Mouse (Mus musculus) thymus, adult 2 months (tissue): Measurements from ENCODE around the gene Zfp57. TPM values are rescaled to one million over a fixed set of nuclear protein-coding genes. Genes with fewer than 3 reads are reported as not detected.
A peak's percentile ranks its signal among the peaks of the same experiment; 100 is the strongest.

Experiments used
- DNase-seq: peaks from one replicate; pipeline ENCODE4 v3.0.0; 2021
- H3K27ac ChIP-seq: fragments of 200-500 bp; 2 replicates; pipeline ENCODE4 v1.5.1; 2012; ENCODE audit warnings: low read length, control low read depth; ENCODE audit not compliant: control insufficient read depth, insufficient read depth
- H3K27me3 ChIP-seq: fragments of 200-500 bp; 2 replicates; pipeline ENCODE4 v1.6.1; 2012; ENCODE audit warnings: mild to moderate bottlenecking, low read length, moderate library complexity, mixed read lengths; ENCODE audit not compliant: control insufficient read depth, insufficient read depth
- H3K36me3 ChIP-seq: fragments of 200-500 bp; 2 replicates; pipeline ENCODE4 v1.6.1; 2012; ENCODE audit warnings: mild to moderate bottlenecking, low read length, moderate library complexity; ENCODE audit not compliant: control insufficient read depth, insufficient read depth
- H3K4me1 ChIP-seq: fragments of 200-500 bp; replicated peaks from 2 replicates; pipeline ENCODE4 v1.6.1; 2012; ENCODE audit warnings: low read length; ENCODE audit not compliant: control insufficient read depth, insufficient read depth
- H3K4me3 ChIP-seq: fragments of 200-500 bp; 2 replicates; pipeline ENCODE4 v1.5.1; 2012; ENCODE audit warnings: mild to moderate bottlenecking, low read length, control low read depth, moderate library complexity; ENCODE audit not compliant: control insufficient read depth, insufficient read depth
- CTCF ChIP-seq: fragments of 200-500 bp; IDR thresholded peaks from 2 replicates; pipeline ENCODE4 v1.5.1; 2012; ENCODE audit warnings: mild to moderate bottlenecking, control low read depth, low read length, moderate library complexity, borderline replicate concordance; ENCODE audit not compliant: control insufficient read depth, poor library complexity, insufficient read depth; ENCODE audit errors: extremely low read depth
- POLR2A ChIP-seq: fragments of 200-500 bp; IDR thresholded peaks from 2 replicates; pipeline ENCODE4 v1.6.1; 2012; ENCODE audit warnings: mild to moderate bottlenecking, low read length, control low read depth, moderate library complexity; ENCODE audit not compliant: control insufficient read depth, poor library complexity, insufficient read depth; ENCODE audit errors: extremely low read depth
- WGBS: fragments of 180-500 bp; shearing (Covaris S2); methylation state at CpG from one replicate; pipeline ENCODE4 v1.1.7; 2018; 5-methylcytosine and 5-hydroxymethylcytosine counted together
- polyA plus RNA-seq: library from polyadenylated mRNA; depleted of rRNA; stranded (reverse); fragments of >200 nt; gene quantifications from 2 replicates; pipeline ENCODE4 v1.2.3, GENCODE M21; 2012; rRNA removed

The Zfp57 gene
- polyA plus RNA-seq: 0.94 and 1.1 TPM in 2 replicates

DNA sequence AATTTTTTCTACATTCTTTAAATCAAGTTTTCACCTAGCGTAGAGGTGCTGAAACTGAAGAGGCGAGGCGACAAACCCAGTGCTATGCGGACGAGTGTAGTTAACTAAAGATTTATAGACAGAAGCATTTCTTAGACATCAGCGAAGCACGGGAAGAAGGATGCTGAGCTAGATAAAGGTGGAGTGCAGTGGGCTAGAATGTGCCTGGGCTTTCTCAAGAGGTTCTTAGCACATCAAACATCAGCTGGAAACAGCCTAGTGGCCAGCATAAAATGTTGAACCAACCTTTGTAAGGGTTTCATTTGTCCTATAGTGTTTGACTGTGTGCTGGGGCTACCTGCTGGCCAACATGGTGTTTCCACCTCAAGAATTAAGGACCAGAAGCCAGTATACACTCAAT is at the start of gene Zfp57:
TSS of gene Zfp57 (plus strand) at position 301 of the 400 bp plus-strand sequence.
- WGBS: 97% methylated on average over 7 of the region's 7 CpGs
- Histone ChIP-seq H3K27ac (no peak within 1 kb of the TSS), H3K4me3 (no peak within 1 kb of the TSS), H3K27me3 (peaks cover 7% of the 10 kb centered on the region; the same call in 1 of the 2 replicates), H3K36me3 (no peaks in the 10 kb centered on the region), H3K4me1 (peaks cover 5% of the 10 kb centered on the region)
- TF ChIP-seq POLR2A (no peak), CTCF (no peak)
- no peak for DNase-seq

DNA sequence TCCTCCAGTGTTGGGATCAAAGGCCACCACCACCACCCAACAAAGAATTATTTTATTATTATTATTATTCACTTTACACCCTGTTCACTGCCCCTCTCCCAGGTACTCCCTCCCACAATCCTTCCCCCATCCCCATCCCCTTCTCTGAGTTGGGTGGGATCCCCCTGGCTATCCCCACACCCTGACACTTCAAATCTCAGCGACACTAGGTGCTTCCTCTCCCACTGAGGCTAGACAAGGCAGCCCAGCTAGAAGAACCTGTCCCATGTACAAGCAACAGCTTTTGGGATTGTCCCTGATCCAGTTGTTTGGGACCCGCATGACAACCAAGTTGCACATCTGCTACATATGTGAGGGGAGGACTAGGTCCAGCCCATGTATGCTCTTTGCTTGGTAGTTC is 48.3 kb upstream of the Zfp57 start:
- Histone ChIP-seq H3K36me3 (peaks cover 12% of the 10 kb centered on the region), H3K27me3 (no peaks in the 10 kb centered on the region), H3K27ac (no peak overlapping the region), H3K4me3 (no peak overlapping the region), H3K4me1 (peaks cover 5% of the 10 kb centered on the region)
- 93% methylated on average over 2 of the region's 2 CpGs for WGBS
- DNase-seq: no peak
- TF ChIP-seq CTCF (no peak), POLR2A (no peak)

DNA sequence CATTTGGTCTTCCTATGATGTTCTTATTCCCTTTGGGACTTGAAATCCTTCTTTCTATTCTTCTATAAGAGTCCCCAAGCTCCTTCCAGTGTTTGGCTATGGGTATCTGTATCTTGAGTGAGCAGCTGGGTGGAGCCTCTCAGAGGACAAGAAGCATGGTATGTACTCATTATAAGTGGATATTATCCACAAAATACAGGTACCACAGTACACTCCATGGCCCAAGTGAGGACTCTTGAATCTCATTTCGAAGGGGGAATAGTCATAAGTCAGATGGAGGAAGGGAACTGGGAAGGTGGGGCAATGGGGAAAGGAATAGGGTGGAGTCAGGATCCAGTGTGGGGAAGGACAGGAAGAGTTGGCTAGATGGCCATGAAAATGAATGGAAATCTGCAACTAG is 47.9 kb upstream of the Zfp57 start:
- DNase-seq: no peak

DNA sequence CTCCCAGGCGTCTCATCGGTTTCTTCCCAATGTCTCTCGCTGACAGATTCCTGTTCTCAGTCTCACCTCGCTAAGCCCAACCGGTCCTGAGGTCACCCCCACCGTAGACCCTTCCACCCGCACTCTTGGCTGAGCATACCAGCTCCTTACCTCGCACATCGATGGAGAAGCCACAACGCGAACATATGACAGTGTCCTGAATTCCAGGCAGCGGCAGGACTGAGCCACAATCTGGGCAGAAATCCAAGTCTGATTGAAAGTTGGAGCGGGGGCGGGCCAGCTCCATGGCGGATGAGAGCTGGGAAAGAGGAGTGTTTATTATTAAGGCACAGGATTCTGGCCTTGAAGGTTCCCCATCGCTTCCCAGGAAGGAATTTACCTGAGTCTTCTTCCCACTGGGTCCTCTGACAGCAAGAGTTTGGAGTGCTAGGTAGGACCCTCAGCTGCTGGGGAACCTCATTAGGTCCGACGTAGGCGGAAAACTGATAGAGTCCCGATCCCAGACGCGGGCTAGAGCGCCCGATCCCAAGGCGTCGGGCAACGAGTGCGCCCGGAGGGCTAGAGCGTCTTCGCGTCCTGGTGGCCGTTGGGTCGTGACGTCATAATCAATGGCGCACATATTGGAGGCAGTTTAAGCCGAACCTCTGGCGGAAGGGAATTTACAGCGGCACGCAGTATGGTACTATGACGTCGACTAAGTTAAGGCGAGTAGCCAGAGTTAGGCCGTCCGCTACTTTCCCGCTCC is 42.8 kb upstream of the Zfp57 start, which contains the start of the genes Znrd1 and Znrd1as:
TSS of gene Znrd1 (minus strand) at position 561 of the 745 bp plus-strand sequence.
TSS of gene Znrd1as (plus strand) at position 594 of the 745 bp plus-strand sequence.
- Histone ChIP-seq H3K36me3 (no peaks in the 10 kb centered on the region), H3K27ac (no peak within 1 kb of the TSS), H3K27me3 (no peaks in the 10 kb centered on the region), H3K4me3 (peak within 1 kb of the TSS; percentile 72), H3K4me1 (peaks cover 7% of the 10 kb centered on the region)
- WGBS: 1% methylated on average over 46 of the region's 46 CpGs
- no peak for TF ChIP-seq CTCF
- TF ChIP-seq POLR2A: peak; percentile 31; the same call in 1 of the 2 replicates
- peak; percentile 88 for DNase-seq

More for the DNA sequence above, 47.9 kb upstream of the Zfp57 start:
- no peaks in the 10 kb centered on the region for H3K27me3 ChIP-seq
- H3K36me3 ChIP-seq: peaks cover 12% of the 10 kb centered on the region
- peaks cover 6% of the 10 kb centered on the region for H3K4me1 ChIP-seq
- 96% methylated on average over 1 of the region's 1 CpGs for WGBS
- H3K27ac ChIP-seq: no peak overlapping the region
- TF ChIP-seq POLR2A (no peak), CTCF (no peak)
- no peak overlapping the region for H3K4me3 ChIP-seq

DNA sequence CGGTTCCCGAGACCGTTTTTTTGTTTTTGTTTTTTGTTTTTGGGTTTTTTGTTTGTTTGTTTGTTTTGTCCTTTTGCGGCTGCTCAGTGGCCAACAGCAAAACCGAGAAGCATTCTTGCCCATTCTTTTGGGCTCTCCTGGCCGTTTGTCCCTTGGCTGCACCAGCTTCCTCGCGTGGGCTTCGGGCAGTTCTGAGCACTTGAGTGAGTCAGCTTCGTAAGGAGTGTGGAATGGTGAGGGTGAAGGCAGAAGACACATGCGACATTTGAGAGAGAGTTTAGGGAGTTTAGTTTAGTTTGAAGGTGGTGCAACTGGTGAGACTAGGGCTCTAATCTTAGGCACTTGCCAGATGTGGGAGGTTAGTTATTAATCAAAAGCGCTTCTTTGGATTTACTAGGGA is 42.1 kb upstream of the Zfp57 start:
- H3K4me3 ChIP-seq: peak overlapping the region; percentile 72
- H3K27ac ChIP-seq: no peak overlapping the region
- H3K27me3 ChIP-seq: no peaks in the 10 kb centered on the region
- no peaks in the 10 kb centered on the region for H3K36me3 ChIP-seq
- H3K4me1 ChIP-seq: peaks cover 7% of the 10 kb centered on the region
- 28% methylated on average over 12 of the region's 12 CpGs for WGBS
- TF ChIP-seq CTCF (no peak), POLR2A (no peak)
- DNase-seq: no peak

DNA sequence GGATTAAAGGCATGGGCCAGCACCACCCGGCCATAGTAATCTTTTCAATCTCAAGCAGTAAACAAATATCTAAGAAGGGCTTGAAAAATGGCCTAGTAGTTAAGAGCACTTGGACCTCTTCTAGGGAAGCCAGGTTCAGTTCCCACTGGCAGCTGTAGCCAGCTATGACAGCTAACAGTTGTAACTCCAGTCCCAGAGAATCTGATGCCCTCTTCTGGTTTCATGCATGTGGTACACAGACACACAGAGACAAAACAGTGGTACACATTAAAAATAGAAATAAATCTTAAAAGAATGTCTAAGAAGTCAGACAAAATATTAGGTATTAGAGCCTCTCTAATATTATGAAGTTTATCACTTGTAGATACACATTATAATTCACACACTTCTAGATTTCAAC is 39.8 kb upstream of the Zfp57 start:
- 93% methylated on average over 1 of the region's 1 CpGs for WGBS
- no peak overlapping the region for H3K4me3 ChIP-seq

DNA sequence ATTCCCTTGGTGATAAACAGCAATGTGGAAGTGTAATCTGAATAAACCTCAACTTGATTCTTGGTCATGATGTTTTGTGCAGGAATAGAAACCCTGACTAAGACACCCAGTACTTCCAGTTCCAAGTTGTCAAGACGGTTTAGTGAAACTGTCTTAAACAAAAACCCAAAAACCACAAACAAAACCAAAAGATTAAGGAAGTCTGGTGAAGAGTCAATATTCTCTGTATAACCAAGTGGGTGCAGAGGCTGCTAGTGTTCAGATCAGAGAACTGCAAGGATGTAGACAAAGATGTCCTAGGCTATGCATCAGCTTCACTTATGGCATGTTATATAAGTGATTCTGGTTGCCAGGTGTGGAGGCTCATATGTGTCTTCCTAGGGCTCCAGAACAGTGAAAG is 34.1 kb upstream of the Zfp57 start:
- Histone ChIP-seq H3K4me1 (peaks cover 8% of the 10 kb centered on the region; the same call in 1 of the 2 replicates), H3K36me3 (no peaks in the 10 kb centered on the region), H3K4me3 (no peak overlapping the region), H3K27ac (no peak overlapping the region), H3K27me3 (no peaks in the 10 kb centered on the region)
- WGBS: 13% methylated on average over 1 of the region's 1 CpGs
- TF ChIP-seq CTCF (no peak), POLR2A (no peak)
- DNase-seq: no peak

More for the DNA sequence above, 39.8 kb upstream of the Zfp57 start:
- no peaks in the 10 kb centered on the region for H3K27me3 ChIP-seq
- DNase-seq: no peak
- H3K36me3 ChIP-seq: no peaks in the 10 kb centered on the region
- no peak overlapping the region for H3K27ac ChIP-seq
- TF ChIP-seq POLR2A (no peak), CTCF (no peak)
- peaks cover 7% of the 10 kb centered on the region for H3K4me1 ChIP-seq
